Mouse (Mus musculus) stomach, postnatal 0 days (tissue): ENCODE data around the gene Tfeb.

Source experiments
- CTCF ChIP-seq: IDR thresholded peaks from 2 replicates; pipeline ENCODE4 v1.5.1; 2016; ENCODE audit warnings: antibody characterized with exemption, low read depth, mild to moderate bottlenecking, moderate library complexity
- EP300 ChIP-seq: optimal IDR thresholded peaks from 2 replicates; pipeline ENCODE3; 2016; ENCODE audit warnings: antibody characterized with exemption

DNA sequence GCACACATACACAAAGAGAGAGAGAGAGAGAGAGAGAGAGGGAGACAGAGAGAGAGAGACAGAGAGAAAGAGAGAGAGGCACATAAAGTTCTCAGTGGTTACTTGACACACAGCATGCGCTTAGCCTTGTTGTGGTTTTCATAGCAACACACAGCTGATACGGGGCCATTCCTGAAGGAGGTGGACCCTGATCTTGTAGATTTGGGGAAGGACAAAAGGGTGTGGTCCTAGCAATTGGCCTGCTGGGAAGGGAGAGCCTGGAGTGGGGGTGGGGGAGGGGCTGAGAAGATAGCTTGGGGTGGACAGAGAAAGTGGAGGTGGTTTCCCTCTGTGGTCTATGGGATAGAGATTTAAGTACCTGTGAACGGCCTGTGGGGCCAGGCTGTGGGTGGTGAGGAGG is 26.8 kb upstream of the Tfeb start:
- TF ChIP-seq CTCF (no peak), EP300 (no peak)
